Mouse (Mus musculus) embryonic facial prominence, embryonic 15.5 days (tissue): ENCODE data around the gene Tagap1. TPM values are rescaled to one million over a fixed set of nuclear protein-coding genes. Genes with fewer than 3 reads are reported as not detected.
"Not testable (repeated sequence)": the region's sequence is repeated elsewhere in the genome, so short reads cannot be mapped to it uniquely, and the experiment has no call there.

Source experiments
- ATAC-seq: fragments of 200-750 bp; cut with Nextera tagmentation; 2 replicates; pipeline ENCODE4 v1.8.0; 2017; ENCODE audit warnings: low read depth, moderate TSS enrichment; ENCODE audit not compliant: insufficient number of reproducible peaks, low FRiP score, low TSS enrichment
- H3K27ac ChIP-seq: fragments of 300-500 bp; sonication (generic); replicated peaks from 2 replicates; pipeline ENCODE4 v1.5.1; 2015; ENCODE audit warnings: mild to moderate bottlenecking, inconsistent platforms
- H3K27me3 ChIP-seq: fragments of 300-500 bp; sonication (generic); 2 replicates; pipeline ENCODE4 v1.6.1; 2015; ENCODE audit warnings: inconsistent platforms
- H3K36me3 ChIP-seq: fragments of 300-500 bp; sonication (generic); 2 replicates; pipeline ENCODE4 v1.6.1; 2015; ENCODE audit warnings: mild to moderate bottlenecking, inconsistent platforms
- H3K4me1 ChIP-seq: fragments of 300-500 bp; sonication (generic); 2 replicates; pipeline ENCODE4 v1.6.1; 2015; ENCODE audit warnings: inconsistent platforms
- H3K4me2 ChIP-seq: fragments of 300-500 bp; sonication (generic); replicated peaks from 2 replicates; pipeline ENCODE4 v1.6.1; 2015; ENCODE audit warnings: mild to moderate bottlenecking, inconsistent platforms
- H3K4me3 ChIP-seq: fragments of 300-500 bp; sonication (generic); replicated peaks from 2 replicates; pipeline ENCODE4 v1.5.1; 2015; ENCODE audit warnings: mild to moderate bottlenecking, inconsistent platforms
- H3K9ac ChIP-seq: fragments of 300-500 bp; sonication (generic); 2 replicates; pipeline ENCODE4 v1.6.1; 2015; ENCODE audit warnings: inconsistent platforms
- H3K9me3 ChIP-seq: fragments of 300-500 bp; sonication (generic); replicated peaks from 2 replicates; pipeline ENCODE4 v1.6.1; 2016; ENCODE audit warnings: inconsistent platforms
- WGBS: fragments of 180-500 bp; shearing (Covaris S2); methylation state at CpG from one replicate; pipeline ENCODE4 v1.1.7; 2015; 5-methylcytosine and 5-hydroxymethylcytosine counted together
- polyA plus RNA-seq: library from polyadenylated mRNA; unstranded; fragments of >200 nt; fragmentation: Nextera tagmentation; extraction: Ambion mirVana; gene quantifications from 2 replicates; pipeline ENCODE4 v1.2.1, GENCODE M21; 2015

Tagap1 gene
- polyA plus RNA-seq, 1 experiment from 2014 or later, result 49.0 TPM

GRCm38 (mm10) chr17:6914066-6914465, 46.9 kb downstream of the Tagap1 start:
- H3K4me2 ChIP-seq, H3K9me3 ChIP-seq, ATAC-seq, H3K4me3 ChIP-seq, H3K27me3 ChIP-seq, H3K4me1 ChIP-seq, H3K36me3 ChIP-seq, H3K9ac ChIP-seq, H3K27ac ChIP-seq: not testable (repeated sequence)
- WGBS, result 65% methylated on average over 1 of the region's 6 CpGs

Other genes starting within 250 kb of the Tagap1 start
- 80.3 and 96.0 TPM in 2 replicates for gene Ezr, start 178.4 kb downstream of the Tagap1 start, polyA plus RNA-seq
- 49.2 and 52.4 TPM in 2 replicates for gene Rsph3b, start 12.5 kb downstream of the Tagap1 start, polyA plus RNA-seq
- 219 TPM in 2 replicates for gene Rnaset2b, start 9.5 kb upstream of the Tagap1 start, polyA plus RNA-seq
- 0.25 TPM in 1 of 2 replicates, not detected in the other for gene Gm49721, start 17.7 kb upstream of the Tagap1 start, polyA plus RNA-seq
- gene Gm1604a, start 64.4 kb upstream of the Tagap1 start, polyA plus RNA-seq, result not detected in 2 replicates
- 9.1 and 9.8 TPM in 2 replicates for gene Rps6ka2, start 209.0 kb upstream of the Tagap1 start, polyA plus RNA-seq